Mouse (Mus musculus) heart, embryonic 14.5 days (tissue): ENCODE measurements around the gene Timd4. TPM values are rescaled to one million over a fixed set of nuclear protein-coding genes. Genes with fewer than 3 reads are reported as not detected.

Source experiments
- ATAC-seq: fragments of 200-750 bp; cut with Nextera tagmentation; 2 replicates; pipeline ENCODE4 v1.8.0; 2017; ENCODE audit warnings: low read depth, moderate TSS enrichment; ENCODE audit not compliant: insufficient number of reproducible peaks, insufficient read depth, low FRiP score
- H3K27ac ChIP-seq, 2 experiments: fragments of 200-500 bp in 1 of 2; fragments of 300-500 bp in 1 of 2; sonication (generic) in 1 of 2; replicated peaks in 1 of 2; 2 replicates each; pipeline ENCODE4 v1.5.1; 2012 to 2014; ENCODE audit warnings: low read depth in 2 of 2, low read length in 2 of 2, control low read depth in 1 of 2, mild to moderate bottlenecking in 1 of 2, mixed read lengths in 1 of 2; ENCODE audit not compliant: control insufficient read depth in 1 of 2, insufficient read depth in 1 of 2
- H3K27me3 ChIP-seq: fragments of 300-500 bp; sonication (generic); 2 replicates; pipeline ENCODE4 v1.6.1; 2014; ENCODE audit warnings: mild to moderate bottlenecking, low read length, control low read depth; ENCODE audit not compliant: control insufficient read depth, insufficient read depth
- H3K36me3 ChIP-seq: fragments of 300-500 bp; sonication (generic); 2 replicates; pipeline ENCODE4 v1.6.1; 2014; ENCODE audit warnings: mild to moderate bottlenecking, control low read depth, low read length, mixed read lengths; ENCODE audit not compliant: control insufficient read depth, insufficient read depth
- H3K4me1 ChIP-seq, 2 experiments: fragments of 200-500 bp in 1 of 2; fragments of 300-500 bp in 1 of 2; sonication (generic) in 1 of 2; 2 replicates each; pipeline ENCODE4 v1.6.1; 2012 to 2014; ENCODE audit warnings: low read length in 2 of 2, control low read depth in 1 of 2, mixed read lengths in 1 of 2; ENCODE audit not compliant: control insufficient read depth in 2 of 2, insufficient read depth in 2 of 2
- H3K4me2 ChIP-seq: fragments of 300-500 bp; sonication (generic); 2 replicates; pipeline ENCODE4 v1.6.1; 2014; ENCODE audit warnings: mild to moderate bottlenecking, low read length
- H3K4me3 ChIP-seq, 2 experiments: fragments of 200-500 bp in 1 of 2; fragments of 300-500 bp in 1 of 2; sonication (generic) in 1 of 2; 2 replicates each; pipeline ENCODE4 v1.5.1; 2012 to 2014; ENCODE audit warnings: low read length in 2 of 2, mild to moderate bottlenecking in 2 of 2, control low read depth in 1 of 2, low read depth in 1 of 2, moderate library complexity in 1 of 2; ENCODE audit not compliant: control insufficient read depth in 1 of 2, insufficient read depth in 1 of 2
- H3K9ac ChIP-seq: fragments of 300-500 bp; sonication (generic); 2 replicates; pipeline ENCODE4 v1.6.1; 2014; ENCODE audit warnings: mild to moderate bottlenecking, low read length
- H3K9me3 ChIP-seq: fragments of 300-500 bp; sonication (generic); 2 replicates; pipeline ENCODE4 v1.6.1; 2016; ENCODE audit warnings: low read length, control low read depth; ENCODE audit not compliant: control insufficient read depth
- whole genome bisulfite sequencing: fragments of 180-500 bp; shearing (Covaris S2); extraction: QIAGEN DNeasy Blood & Tissue Kit; methylation state at CpG from one replicate; pipeline ENCODE4 v1.1.7; 2014; 5-methylcytosine and 5-hydroxymethylcytosine counted together
- polyA plus RNA-seq: library from polyadenylated mRNA; unstranded; fragments of >200 nt; fragmentation: Nextera tagmentation; extraction: Ambion mirVana; gene quantifications from 2 replicates; pipeline ENCODE4 v1.2.1, GENCODE M21; 2014

Timd4 gene
- polyA plus RNA-seq, result 0.20 and 0.47 TPM in 2 replicates

DNA sequence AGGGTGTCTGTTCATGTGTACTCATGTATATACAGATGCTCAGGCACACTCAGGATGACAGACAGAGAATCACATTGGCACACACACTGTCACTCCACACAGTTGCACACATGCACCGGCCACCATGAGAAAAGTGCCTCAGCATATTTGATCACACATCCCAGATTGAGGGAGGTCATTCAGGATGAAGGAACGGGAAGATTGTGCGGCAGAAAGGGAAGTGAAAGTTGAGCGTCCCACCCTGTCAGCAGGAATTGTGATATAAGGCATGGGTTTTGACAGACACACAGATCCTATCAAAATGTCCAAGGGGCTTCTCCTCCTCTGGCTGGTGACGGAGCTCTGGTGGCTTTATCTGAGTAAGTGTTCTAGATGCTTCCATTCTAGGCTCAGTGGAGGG lies at the start of gene Timd4:
TSS of gene Timd4 (plus strand) at position 290 of the 400 bp plus-strand sequence.
- no peaks in the 10 kb centered on the region for H3K4me1 ChIP-seq
- no peak for ATAC-seq
- no peak within 1 kb of the TSS for H3K4me2 ChIP-seq
- H3K27me3 ChIP-seq, result no peaks in the 10 kb centered on the region
- H3K4me3 ChIP-seq, result no peak within 1 kb of the TSS
- 66% methylated on average over 5 of the region's 5 CpGs for WGBS
- no peaks in the 10 kb centered on the region for H3K36me3 ChIP-seq
- H3K27ac ChIP-seq, result no peak within 1 kb of the TSS
- 0 out of 2 replicates have a peak, but pooled peaks cover 3% of the 10 kb centered on the region for H3K9me3 ChIP-seq
- no peak within 1 kb of the TSS for H3K9ac ChIP-seq

DNA sequence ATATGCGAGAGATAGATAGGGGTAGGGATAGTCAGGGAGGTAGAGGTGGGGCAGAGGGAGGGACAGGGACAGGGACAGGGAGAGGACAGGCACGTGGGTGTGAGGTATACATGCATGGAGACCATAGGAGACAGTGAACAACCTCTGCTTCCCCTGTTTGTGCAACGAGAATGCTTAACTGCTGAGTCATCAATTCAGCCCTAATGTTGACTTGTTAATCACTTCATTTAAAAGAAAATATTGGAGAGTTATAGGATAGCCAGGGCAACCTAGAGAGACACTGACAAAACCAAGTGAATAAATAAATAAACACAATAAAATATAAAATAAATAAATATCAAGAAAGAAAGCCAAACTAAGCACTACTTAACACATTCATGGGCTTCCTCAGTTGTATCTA lies 33.7 kb upstream of the Timd4 start:
- Histone ChIP-seq H3K4me2 (no peak overlapping the region), H3K9me3 (no peaks in the 10 kb centered on the region), H3K4me3 (no peak overlapping the region), H3K27ac (no peak overlapping the region), H3K36me3 (no peaks in the 10 kb centered on the region), H3K4me1 (no peaks in the 10 kb centered on the region), H3K9ac (no peak overlapping the region), H3K27me3 (no peaks in the 10 kb centered on the region)
- WGBS, result 66% methylated on average over 3 of the region's 3 CpGs
- ATAC-seq, result no peak

DNA sequence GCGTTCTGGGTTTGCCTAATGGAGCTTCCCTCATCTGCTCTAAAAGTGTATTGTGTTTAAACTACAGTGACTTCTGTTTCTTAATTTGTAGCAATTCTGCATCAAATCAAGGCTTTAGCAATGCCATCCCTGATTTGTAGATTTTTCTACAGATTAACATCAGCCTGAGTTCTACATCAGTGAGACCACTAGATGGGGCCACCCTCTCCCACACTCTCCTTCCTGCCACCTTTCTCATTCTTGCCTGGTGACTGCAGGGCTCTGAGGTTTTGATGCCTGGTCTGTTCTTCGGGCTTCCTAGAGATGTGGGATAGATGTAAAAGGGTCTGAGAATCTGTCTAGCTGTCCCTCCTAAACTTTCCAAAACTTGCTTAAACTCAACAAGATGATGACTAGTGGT lies 30.8 kb upstream of the Timd4 start:
- H3K27me3 ChIP-seq, result no peaks in the 10 kb centered on the region
- no peak overlapping the region for H3K4me3 ChIP-seq
- WGBS, result 75% methylated on average over 2 of the region's 2 CpGs
- H3K4me1 ChIP-seq, result no peaks in the 10 kb centered on the region
- H3K9me3 ChIP-seq, result no peaks in the 10 kb centered on the region
- H3K9ac ChIP-seq, result no peak overlapping the region
- no peak for ATAC-seq
- H3K4me2 ChIP-seq, result no peak overlapping the region
- H3K36me3 ChIP-seq, result no peaks in the 10 kb centered on the region
- no peak overlapping the region for H3K27ac ChIP-seq

DNA sequence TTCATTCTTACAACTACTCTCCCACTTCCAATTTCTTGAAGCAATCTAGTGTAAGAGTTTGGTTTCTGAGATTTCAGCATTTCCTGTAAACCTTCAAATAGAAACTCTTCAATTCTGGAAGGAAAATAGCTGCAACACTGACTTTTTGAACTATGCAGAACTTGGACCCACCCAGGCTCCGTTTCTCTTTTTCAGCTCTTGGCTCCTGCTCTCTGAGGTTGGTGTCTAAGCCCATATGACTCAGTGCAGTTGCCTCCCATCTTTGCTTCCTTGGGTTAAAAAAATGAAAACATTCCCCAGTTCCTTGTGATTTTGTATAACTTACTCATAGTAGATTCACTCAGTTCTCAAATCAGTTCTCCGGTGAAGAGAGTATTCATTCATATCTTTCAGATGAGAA lies 6.2 kb upstream of the Timd4 start:
- H3K4me2 ChIP-seq, result no peak overlapping the region
- H3K4me3 ChIP-seq, result no peak overlapping the region
- H3K36me3 ChIP-seq, result no peaks in the 10 kb centered on the region
- H3K4me1 ChIP-seq, result no peaks in the 10 kb centered on the region
- no peak for ATAC-seq
- H3K9ac ChIP-seq, result no peak overlapping the region
- WGBS, result 76% methylated on average over 2 of the region's 2 CpGs
- H3K9me3 ChIP-seq, result 0 out of 2 replicates have a peak, but pooled peaks cover 3% of the 10 kb centered on the region
- no peaks in the 10 kb centered on the region for H3K27me3 ChIP-seq
- no peak overlapping the region for H3K27ac ChIP-seq

DNA sequence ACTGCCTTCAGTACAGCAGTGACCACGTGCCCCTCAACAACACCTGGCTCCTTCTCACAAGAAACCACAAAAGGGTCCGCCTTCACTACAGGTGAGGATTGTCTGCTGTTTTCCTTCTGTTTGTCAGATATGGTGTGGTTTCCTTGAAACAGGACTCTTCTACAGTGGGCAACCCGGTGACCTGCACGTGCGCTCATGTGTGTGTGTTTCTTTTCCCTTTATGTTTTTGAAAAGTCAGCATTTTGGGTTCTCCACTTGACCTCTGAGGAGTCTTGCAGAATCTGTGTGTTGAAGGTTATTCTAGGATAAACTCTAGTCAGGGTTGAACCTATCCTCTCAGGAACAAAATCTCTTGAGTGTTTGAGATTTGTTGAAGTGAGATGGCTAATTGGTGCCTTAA lies 7.1 kb downstream of the Timd4 start:
- H3K9ac ChIP-seq, result no peak overlapping the region
- H3K27me3 ChIP-seq, result no peaks in the 10 kb centered on the region
- no peak overlapping the region for H3K4me3 ChIP-seq
- no peaks in the 10 kb centered on the region for H3K9me3 ChIP-seq
- H3K27ac ChIP-seq, result no peak overlapping the region
- H3K4me1 ChIP-seq, result no peaks in the 10 kb centered on the region
- H3K36me3 ChIP-seq, result no peaks in the 10 kb centered on the region
- no peak overlapping the region for H3K4me2 ChIP-seq
- ATAC-seq, result no peak
- WGBS, result 80% methylated on average over 5 of the region's 5 CpGs

DNA sequence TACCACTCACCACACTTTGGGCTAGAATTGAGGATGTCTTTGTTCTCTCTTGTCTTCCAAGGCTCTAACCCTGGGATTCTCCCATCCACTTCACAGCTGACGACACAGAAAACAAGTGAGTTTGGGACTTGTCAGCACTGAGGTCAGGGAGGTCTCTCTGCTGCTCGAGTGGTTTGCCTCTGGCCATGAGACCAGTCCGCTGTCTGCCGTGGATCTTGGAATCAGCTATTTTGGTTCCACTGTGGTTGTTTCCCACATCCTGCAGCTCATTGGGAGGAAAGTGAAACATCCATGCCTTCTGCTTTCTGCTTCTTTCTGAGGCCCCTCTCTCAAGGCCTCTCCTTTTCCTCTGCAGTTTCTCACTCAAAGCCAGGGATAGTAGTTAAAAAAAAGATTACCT lies 9.3 kb downstream of the Timd4 start:
- ATAC-seq, result no peak
- H3K4me2 ChIP-seq, result no peak overlapping the region
- 19% methylated on average over 4 of the region's 4 CpGs for WGBS
- no peaks in the 10 kb centered on the region for H3K27me3 ChIP-seq
- no peak overlapping the region for H3K9ac ChIP-seq
- H3K27ac ChIP-seq, result no peak overlapping the region
- no peak overlapping the region for H3K4me3 ChIP-seq
- H3K4me1 ChIP-seq, result no peaks in the 10 kb centered on the region
- H3K9me3 ChIP-seq, result no peaks in the 10 kb centered on the region
- no peaks in the 10 kb centered on the region for H3K36me3 ChIP-seq

DNA sequence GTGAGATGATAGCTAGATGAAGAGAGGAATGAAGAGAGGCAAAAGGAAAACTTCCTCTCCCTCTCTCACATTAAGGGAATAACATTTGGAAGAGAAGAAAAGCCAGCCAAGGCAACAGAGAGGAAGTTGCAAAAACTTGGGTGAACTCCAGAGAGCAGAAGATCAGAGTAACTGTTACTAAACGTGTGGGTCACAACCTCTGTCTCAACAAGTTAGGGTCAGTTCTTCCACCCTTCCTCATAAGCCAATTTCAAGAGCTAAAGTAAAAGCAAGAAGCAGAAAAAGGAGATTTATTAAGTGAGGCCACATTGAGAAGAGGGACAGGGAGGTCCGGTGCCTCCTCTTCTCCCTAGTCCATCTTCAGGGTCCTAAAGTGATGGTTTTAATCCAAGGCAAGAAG lies 19.7 kb downstream of the Timd4 start:
- Histone ChIP-seq H3K4me3 (no peak overlapping the region), H3K4me1 (no peaks in the 10 kb centered on the region; a peak in 1 of 4 replicates), H3K4me2 (no peak overlapping the region), H3K36me3 (no peaks in the 10 kb centered on the region), H3K27me3 (no peaks in the 10 kb centered on the region), H3K9me3 (no peaks in the 10 kb centered on the region), H3K9ac (no peak overlapping the region), H3K27ac (no peak overlapping the region)
- no peak for ATAC-seq
- 66% methylated on average over 2 of the region's 2 CpGs for WGBS

DNA sequence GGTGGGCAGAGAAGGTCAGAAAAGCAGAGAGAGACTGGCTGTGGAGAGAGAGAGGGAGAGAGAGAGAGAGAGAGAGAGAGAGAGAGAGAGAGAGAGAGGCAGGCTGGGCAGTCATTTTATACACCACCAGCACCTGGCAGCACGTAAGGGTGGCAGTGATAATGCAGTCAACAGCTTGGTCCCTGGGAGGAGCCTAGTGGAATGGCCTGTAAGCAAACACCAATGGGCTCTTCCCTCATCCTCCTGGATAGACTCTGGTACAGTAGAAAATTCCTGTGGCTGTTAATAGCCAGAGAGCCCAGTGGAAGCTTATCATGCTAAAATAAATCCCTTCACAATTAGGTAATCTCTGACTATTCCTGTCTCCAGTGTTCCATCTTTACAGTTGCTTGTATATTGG lies 24.5 kb downstream of the Timd4 start:
- no peaks in the 10 kb centered on the region for H3K9me3 ChIP-seq
- ATAC-seq, result no peak; the same call in 1 of the 2 replicates

More for the DNA sequence above, 24.5 kb downstream of the Timd4 start:
- H3K4me2 ChIP-seq, result no peak overlapping the region
- no peaks in the 10 kb centered on the region for H3K36me3 ChIP-seq
- no peaks in the 10 kb centered on the region; a peak in 1 of 4 replicates for H3K4me1 ChIP-seq
- no peak overlapping the region; a peak in 1 of 4 replicates for H3K27ac ChIP-seq
- WGBS, result 14% methylated on average over 1 of the region's 1 CpGs
- no peak overlapping the region for H3K9ac ChIP-seq
- no peaks in the 10 kb centered on the region for H3K27me3 ChIP-seq
- no peak overlapping the region for H3K4me3 ChIP-seq
